Mouse (Mus musculus) liver, adult 2 months (tissue): ENCODE measurements around the gene Vrk1.

ENCODE experiments used
- CTCF ChIP-seq: fragments of 200-500 bp; IDR thresholded peaks from 2 replicates; pipeline ENCODE4 v1.5.1; 2011; ENCODE audit warnings: low read depth, low read length, control low read depth
- POLR2A ChIP-seq: fragments of 200-500 bp; IDR thresholded peaks from 2 replicates; pipeline ENCODE4 v1.6.1; 2011; ENCODE audit warnings: low read length, control low read depth; ENCODE audit not compliant: insufficient read depth; ENCODE audit errors: extremely low read depth

DNA sequence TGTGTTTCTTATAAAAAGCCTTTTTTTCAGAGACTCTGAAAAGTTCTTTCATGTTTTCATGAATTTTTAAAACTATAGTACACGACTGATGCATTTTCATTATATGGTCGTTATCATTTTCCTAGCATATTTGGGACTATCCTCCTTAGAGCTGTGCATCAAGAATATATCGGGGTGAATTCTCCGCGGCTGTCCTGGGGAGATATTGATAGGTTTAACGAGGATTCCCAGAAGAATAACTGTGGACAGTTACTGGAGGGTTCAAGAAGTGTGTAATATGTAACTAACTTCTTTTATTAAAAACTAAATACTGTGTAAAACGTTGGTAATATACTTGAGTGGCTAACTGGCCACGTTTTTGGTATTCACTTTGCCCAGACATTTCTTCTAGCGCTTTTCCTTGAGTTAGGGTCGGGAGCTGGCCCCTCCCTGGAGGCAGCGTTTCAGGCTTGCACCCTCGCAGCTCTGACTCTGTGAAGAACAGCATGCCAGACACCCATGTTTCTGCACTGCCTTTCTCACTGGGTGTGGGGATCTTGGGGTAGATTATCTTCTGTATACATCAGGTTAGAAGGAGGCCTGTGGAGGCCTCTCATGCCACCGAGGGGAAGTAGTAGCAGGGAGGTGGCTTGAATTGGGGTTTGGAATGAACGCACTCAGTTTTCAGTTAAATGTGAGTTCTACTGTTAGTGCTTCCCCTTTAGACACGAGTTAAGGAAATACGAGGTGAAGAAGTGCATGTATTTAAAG lies 16.5 kb downstream of the Vrk1 start:
- TF ChIP-seq POLR2A (no peak), CTCF (no peak)
